Mouse (Mus musculus): ENCODE measurements around the gene Tspyl1. TPM values are rescaled to one million over a fixed set of nuclear protein-coding genes. Genes with fewer than 3 reads are reported as not detected.

Gene Tspyl1
- polyA plus RNA-seq, 1 experiment from 2014 or later: 36.5 TPM

GRCm38 (mm10) chr10:34317217-34317606 is 35.2 kb downstream of the Tspyl1 start:
- ATAC-seq (replicated peaks; ENCODE audit: low FRiP score) (peak; percentile 20; the same call in 1 of the 2 replicates), DNase-seq (ENCODE audit: low spot score) (no peak)
- Histone ChIP-seq H3K9ac (ENCODE audit: low read depth, low read length) (no peak overlapping the region), H3K36me3 (ENCODE audit: control insufficient read depth, insufficient read depth, low read length) (no peaks in the 10 kb centered on the region), H3K9me3 (ENCODE audit: control insufficient read depth, low read length) (no peaks in the 10 kb centered on the region), H3K27me3 (replicated peaks; ENCODE audit: control insufficient read depth, insufficient read depth, low read length) (no peaks in the 10 kb centered on the region), H3K27ac (ENCODE audit: low read depth, low read length) (no peak overlapping the region), H3K4me1 (replicated peaks; ENCODE audit: control insufficient read depth, insufficient read depth, low read length) (0 out of 2 replicates have a peak, but pooled peaks cover 3% of the 10 kb centered on the region), H3K4me2 (no peak overlapping the region), H3K4me3 (ENCODE audit: low read depth, low read length) (no peak overlapping the region)
- WGBS: 50% methylated on average over 2 of the region's 2 CpGs

DNA sequence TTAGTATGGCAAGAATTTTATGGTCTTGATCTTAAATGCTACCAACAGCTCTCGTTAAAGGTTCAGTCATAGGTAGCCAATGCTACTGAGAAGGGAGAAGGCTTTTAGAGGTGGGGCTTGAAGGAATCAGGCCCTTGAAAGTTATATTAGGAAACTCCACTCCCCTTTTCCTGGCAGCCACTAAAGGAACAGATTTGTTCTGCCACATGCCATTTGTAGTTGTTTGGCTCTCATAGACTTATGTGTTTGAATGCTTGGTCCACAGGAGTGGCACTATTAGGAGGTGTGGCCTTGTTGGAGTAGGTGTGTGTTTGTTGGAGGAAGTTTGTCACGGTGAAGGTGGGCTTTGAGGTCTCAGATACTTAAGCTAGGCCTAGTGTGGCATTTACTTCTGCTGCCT is 38.8 kb downstream of the Tspyl1 start:
- no peak overlapping the region for H3K27ac ChIP-seq (ENCODE audit: low read depth, low read length)
- no peak overlapping the region for H3K4me3 ChIP-seq (ENCODE audit: low read depth, low read length)
- ATAC-seq (replicated peaks; ENCODE audit: low FRiP score) (no peak), DNase-seq (ENCODE audit: low spot score) (no peak)
- H3K4me1 ChIP-seq (replicated peaks; ENCODE audit: control insufficient read depth, insufficient read depth, low read length): 0 out of 2 replicates have a peak, but pooled peaks cover 3% of the 10 kb centered on the region
- WGBS: 76% methylated on average over 2 of the region's 2 CpGs
- H3K27me3 ChIP-seq (replicated peaks; ENCODE audit: control insufficient read depth, insufficient read depth, low read length): no peaks in the 10 kb centered on the region
- no peaks in the 10 kb centered on the region for H3K36me3 ChIP-seq (ENCODE audit: control insufficient read depth, insufficient read depth, low read length)
- no peak overlapping the region for H3K9ac ChIP-seq (ENCODE audit: low read depth, low read length)
- H3K9me3 ChIP-seq (ENCODE audit: control insufficient read depth, low read length): no peaks in the 10 kb centered on the region
- H3K4me2 ChIP-seq: no peak overlapping the region

DNA sequence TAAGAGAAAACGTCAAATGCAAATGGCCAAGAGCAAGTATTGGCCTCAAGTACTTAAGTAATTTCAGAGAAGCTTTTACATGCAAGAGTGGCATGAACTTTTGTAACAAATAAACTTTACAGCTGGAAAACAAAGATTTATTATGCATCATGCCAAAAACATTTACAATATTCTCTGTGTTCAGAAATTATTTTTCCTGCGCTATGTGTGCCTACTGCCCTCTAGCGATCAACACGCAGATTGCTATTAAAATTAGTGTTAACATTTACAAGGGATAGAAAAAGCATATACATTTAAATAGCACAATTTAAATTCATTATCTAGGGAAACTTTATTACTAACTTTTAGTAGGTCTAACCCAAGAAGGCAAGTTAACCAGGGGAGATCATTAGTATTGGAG is 44.7 kb downstream of the Tspyl1 start:
- Histone ChIP-seq H3K4me1 (replicated peaks; ENCODE audit: control insufficient read depth, insufficient read depth, low read length) (no peaks in the 10 kb centered on the region), H3K27ac (ENCODE audit: low read depth, low read length) (no peak overlapping the region), H3K36me3 (ENCODE audit: control insufficient read depth, insufficient read depth, low read length) (no peaks in the 10 kb centered on the region), H3K9me3 (ENCODE audit: control insufficient read depth, low read length) (no peaks in the 10 kb centered on the region), H3K9ac (ENCODE audit: low read depth, low read length) (no peak overlapping the region), H3K4me3 (ENCODE audit: low read depth, low read length) (no peak overlapping the region), H3K4me2 (no peak overlapping the region), H3K27me3 (replicated peaks; ENCODE audit: control insufficient read depth, insufficient read depth, low read length) (no peaks in the 10 kb centered on the region)
- ATAC-seq (replicated peaks; ENCODE audit: low FRiP score): no peak
- WGBS: 25% methylated on average over 4 of the region's 4 CpGs
- DNase-seq (ENCODE audit: low spot score): no peak

GRCm38 (mm10) chr10:34327144-34327543 is 45.2 kb downstream of the Tspyl1 start:
- no peak overlapping the region for H3K4me2 ChIP-seq
- H3K9ac ChIP-seq (ENCODE audit: low read depth, low read length): no peak overlapping the region
- WGBS: 63% methylated on average over 5 of the region's 5 CpGs
- no peak for DNase-seq (ENCODE audit: low spot score)
- no peaks in the 10 kb centered on the region for H3K36me3 ChIP-seq (ENCODE audit: control insufficient read depth, insufficient read depth, low read length)
- H3K4me1 ChIP-seq (replicated peaks; ENCODE audit: control insufficient read depth, insufficient read depth, low read length): no peaks in the 10 kb centered on the region
- H3K27me3 ChIP-seq (replicated peaks; ENCODE audit: control insufficient read depth, insufficient read depth, low read length): no peaks in the 10 kb centered on the region
- no peak overlapping the region for H3K4me3 ChIP-seq (ENCODE audit: low read depth, low read length)
- no peak for ATAC-seq (replicated peaks; ENCODE audit: low FRiP score)
- H3K9me3 ChIP-seq (ENCODE audit: control insufficient read depth, low read length): no peaks in the 10 kb centered on the region
- H3K27ac ChIP-seq (ENCODE audit: low read depth, low read length): no peak overlapping the region

- H3K36me3 ChIP-seq (ENCODE audit: control insufficient read depth, insufficient read depth, low read length): no peaks in the 10 kb centered on the region
- H3K4me2 ChIP-seq: no peak overlapping the region
- no peaks in the 10 kb centered on the region for H3K27me3 ChIP-seq (replicated peaks; ENCODE audit: control insufficient read depth, insufficient read depth, low read length)
- H3K27ac ChIP-seq (ENCODE audit: low read depth, low read length): no peak overlapping the region
- H3K9me3 ChIP-seq (ENCODE audit: control insufficient read depth, low read length): no peaks in the 10 kb centered on the region
- no peak for DNase-seq (ENCODE audit: low spot score)
- H3K4me3 ChIP-seq (ENCODE audit: low read depth, low read length): no peak overlapping the region
- no peaks in the 10 kb centered on the region for H3K4me1 ChIP-seq (replicated peaks; ENCODE audit: control insufficient read depth, insufficient read depth, low read length)
- 5% methylated on average over 2 of the region's 2 CpGs for WGBS
- H3K9ac ChIP-seq (ENCODE audit: low read depth, low read length): no peak overlapping the region
- 0 out of 2 replicates have a peak, but pooled peaks have one; percentile 29 for ATAC-seq (replicated peaks; ENCODE audit: low FRiP score)
These were observed 46.3 kb downstream of the Tspyl1 start for GRCm38 (mm10) chr10:34328310-34328709.

Other genes with a start within 250 kb of the Tspyl1 start
- not detected in 2 replicates for gene Trappc3l, start 244.6 kb upstream of the Tspyl1 start, polyA plus RNA-seq (2014; fragmentation: Nextera tagmentation; extraction: Ambion mirVana)
- 0.05 TPM in 1 of 2 replicates, not detected in the other for gene Calhm4, start 237.9 kb upstream of the Tspyl1 start, polyA plus RNA-seq (2014; fragmentation: Nextera tagmentation; extraction: Ambion mirVana)
- 0.08 and 0.09 TPM in 2 replicates for gene Calhm5, start 185.7 kb upstream of the Tspyl1 start, polyA plus RNA-seq (2014; fragmentation: Nextera tagmentation; extraction: Ambion mirVana)
- gene Calhm6, start 154.2 kb upstream of the Tspyl1 start, polyA plus RNA-seq (2014; fragmentation: Nextera tagmentation; extraction: Ambion mirVana): 1.4 and 1.5 TPM in 2 replicates
- 14.9 and 16.8 TPM in 2 replicates for gene Dse, start 74.5 kb upstream of the Tspyl1 start, polyA plus RNA-seq (2014; fragmentation: Nextera tagmentation; extraction: Ambion mirVana)
- gene Tspyl4, start 15.3 kb downstream of the Tspyl1 start, polyA plus RNA-seq (2014; fragmentation: Nextera tagmentation; extraction: Ambion mirVana): 1.5 and 2.2 TPM in 2 replicates
- 0.19 and 0.32 TPM in 2 replicates for gene Col10a1, start 107.8 kb downstream of the Tspyl1 start, polyA plus RNA-seq (2014; fragmentation: Nextera tagmentation; extraction: Ambion mirVana)
- 13.2 and 15.4 TPM in 2 replicates for gene Nt5dc1, start 136.4 kb downstream of the Tspyl1 start, polyA plus RNA-seq (2014; fragmentation: Nextera tagmentation; extraction: Ambion mirVana)
- gene Frk, start 201.2 kb downstream of the Tspyl1 start, polyA plus RNA-seq (2014; fragmentation: Nextera tagmentation; extraction: Ambion mirVana): 2.6 and 3.7 TPM in 2 replicates